Mouse (Mus musculus): Measurements from ENCODE around the gene Akna. TPM values are rescaled to one million over a fixed set of nuclear protein-coding genes. Genes with fewer than 3 reads are reported as not detected.
"Not testable (repeated sequence)": the region's sequence is repeated elsewhere in the genome, so short reads cannot be mapped to it uniquely, and the experiment has no call there.

The Akna gene
- polyA plus RNA-seq, 1 experiment from 2014 or later, result 11.2 TPM

GRCm38 (mm10) chr4:63323275-63323815, 79.8 kb downstream of the Akna start:
- ATAC-seq, result no peak
- Histone ChIP-seq H3K4me3 (replicated peaks; ENCODE audit: low read length) (no peak overlapping the region), H3K27me3 (replicated peaks; ENCODE audit: control insufficient read depth, insufficient read depth, low read length) (no peaks in the 10 kb centered on the region), H3K27ac (ENCODE audit: low read length) (no peak overlapping the region), H3K4me2 (ENCODE audit: low read length) (no peak overlapping the region), H3K9ac (replicated peaks; ENCODE audit: low read depth, low read length) (no peak overlapping the region), H3K9me3 (ENCODE audit: control insufficient read depth, low read length) (no peaks in the 10 kb centered on the region), H3K4me1 (replicated peaks; ENCODE audit: control insufficient read depth, insufficient read depth, low read length) (no peaks in the 10 kb centered on the region), H3K36me3 (ENCODE audit: control insufficient read depth, insufficient read depth) (peaks cover 4% of the 10 kb centered on the region; the same call in 1 of the 2 replicates)
- WGBS, result 92% methylated on average over 8 of the region's 8 CpGs

GRCm38 (mm10) chr4:63319566-63319965, 83.6 kb downstream of the Akna start:
- H3K9me3 ChIP-seq (ENCODE audit: control insufficient read depth, low read length); H3K4me3 ChIP-seq (replicated peaks; ENCODE audit: low read length); H3K27ac ChIP-seq (ENCODE audit: low read length); H3K4me1 ChIP-seq (replicated peaks; ENCODE audit: control insufficient read depth, insufficient read depth, low read length); ATAC-seq; H3K4me2 ChIP-seq (ENCODE audit: low read length); H3K27me3 ChIP-seq (replicated peaks; ENCODE audit: control insufficient read depth, insufficient read depth, low read length); H3K36me3 ChIP-seq (ENCODE audit: control insufficient read depth, insufficient read depth); H3K9ac ChIP-seq (replicated peaks; ENCODE audit: low read depth, low read length): not testable (repeated sequence)
- 24% methylated on average over 3 of the region's 3 CpGs for WGBS

Other genes starting within 250 kb of the Akna start
- gene Ambp, start 248.6 kb downstream of the Akna start, polyA plus RNA-seq (2015; fragmentation: Nextera tagmentation; extraction: Ambion mirVana), result 0.22 TPM in 1 of 2 replicates, not detected in the other
- gene Kif12, start 231.2 kb downstream of the Akna start, polyA plus RNA-seq (2015; fragmentation: Nextera tagmentation; extraction: Ambion mirVana), result 0.10 and 0.17 TPM in 2 replicates
- 0.88 and 0.98 TPM in 2 replicates for gene Col27a1, start 189.3 kb downstream of the Akna start, polyA plus RNA-seq (2015; fragmentation: Nextera tagmentation; extraction: Ambion mirVana)
- gene Orm1, start 58.8 kb downstream of the Akna start, polyA plus RNA-seq (2015; fragmentation: Nextera tagmentation; extraction: Ambion mirVana), result not detected in 2 replicates
- not detected in 2 replicates for gene Orm3, start 47.2 kb downstream of the Akna start, polyA plus RNA-seq (2015; fragmentation: Nextera tagmentation; extraction: Ambion mirVana)
- not detected in 2 replicates for gene Orm2, start 40.9 kb downstream of the Akna start, polyA plus RNA-seq (2015; fragmentation: Nextera tagmentation; extraction: Ambion mirVana)
- gene Whrn, start 92.6 kb upstream of the Akna start, polyA plus RNA-seq (2015; fragmentation: Nextera tagmentation; extraction: Ambion mirVana), result 5.1 and 6.4 TPM in 2 replicates
- 427 and 436 TPM in 2 replicates for gene Atp6v1g1, start 141.4 kb upstream of the Akna start, polyA plus RNA-seq (2015; fragmentation: Nextera tagmentation; extraction: Ambion mirVana)
- gene Tmem268, start 155.4 kb upstream of the Akna start, polyA plus RNA-seq (2015; fragmentation: Nextera tagmentation; extraction: Ambion mirVana), result 4.8 and 6.0 TPM in 2 replicates
- gene Gm11213, start 201.9 kb upstream of the Akna start, polyA plus RNA-seq (2015; fragmentation: Nextera tagmentation; extraction: Ambion mirVana), result not detected in 2 replicates
- gene Tex48, start 219.1 kb upstream of the Akna start, polyA plus RNA-seq (2015; fragmentation: Nextera tagmentation; extraction: Ambion mirVana), result not detected in 2 replicates